Mouse (Mus musculus) G1E (cell line): ENCODE results near the gene Dhx57. TPM values are rescaled to one million over a fixed set of nuclear protein-coding genes. Genes with fewer than 3 reads are reported as not detected.
"Not testable (repeated sequence)": the region's sequence is repeated elsewhere in the genome, so short reads cannot be mapped to it uniquely, and the experiment has no call there.

Experiments
- ATAC-seq: 2 replicates; pipeline ENCODE4 v1.8.0; 2016; ENCODE audit warnings: mild to moderate bottlenecking; ENCODE audit not compliant: insufficient number of reproducible peaks, poor library complexity, low FRiP score, severe bottlenecking; ENCODE audit errors: extremely low read depth
- DNase-seq: peaks from one replicate; pipeline ENCODE4 v3.0.0; 2012; ENCODE audit warnings: low spot score
- H3K27me3 ChIP-seq: 2 replicates; pipeline ENCODE4 v1.6.1; 2012; ENCODE audit warnings: mild to moderate bottlenecking, low read length, inconsistent platforms; ENCODE audit not compliant: insufficient read depth
- H3K36me3 ChIP-seq: replicated peaks from 2 replicates; pipeline ENCODE3; 2012; ENCODE audit warnings: mild to moderate bottlenecking, inconsistent platforms
- H3K4me1 ChIP-seq: 2 replicates; pipeline ENCODE4 v1.6.1; 2012; ENCODE audit warnings: low read depth, low read length, inconsistent platforms, mixed read lengths; ENCODE audit not compliant: insufficient read depth
- H3K4me3 ChIP-seq: 2 replicates; pipeline ENCODE4 v1.5.1; 2012; ENCODE audit warnings: low read depth, mild to moderate bottlenecking, inconsistent platforms, low read length, moderate library complexity, mixed read lengths
- H3K9me3 ChIP-seq: replicated peaks from 2 replicates; pipeline ENCODE4 v1.6.1; 2012; ENCODE audit warnings: inconsistent platforms
- CTCF ChIP-seq: IDR thresholded peaks from 2 replicates; pipeline ENCODE4 v1.5.1; 2012; ENCODE audit warnings: low read depth, low read length, inconsistent platforms, mixed read lengths
- GATA1 ChIP-seq: IDR thresholded peaks from 2 replicates; pipeline ENCODE4 v1.6.1; 2012; ENCODE audit warnings: borderline replicate concordance, low read length, inconsistent platforms, mixed read lengths
- GATA2 ChIP-seq: IDR thresholded peaks from 2 replicates; pipeline ENCODE4 v1.6.1; 2012; ENCODE audit warnings: low read depth, low read length, inconsistent platforms, borderline replicate concordance
- POLR2AphosphoS5 ChIP-seq: IDR thresholded peaks from 2 replicates; pipeline ENCODE4 v1.6.1; 2012; ENCODE audit warnings: low read depth, low read length, inconsistent platforms; ENCODE audit not compliant: insufficient replicate concordance
- TAL1 ChIP-seq: conservative IDR thresholded peaks from 2 replicates; pipeline ENCODE4 v1.6.1; 2012; ENCODE audit warnings: low read depth, low read length, inconsistent platforms, mixed read lengths
- polyA plus RNA-seq: library from polyadenylated mRNA; stranded (reverse); fragments of >175 nt; gene quantifications from 2 replicates; pipeline ENCODE4 v1.2.3, GENCODE M21; 2012
- total RNA-seq, 2 experiments: library from RNA; stranded (forward) in 1 of 2; stranded (reverse) in 1 of 2; fragments of 200-1000 nt in 1 of 2; fragments of >200 nt in 1 of 2; fragmentation: Nextera tagmentation in 1 of 2; gene quantifications; 2 replicates each; pipeline ENCODE4 v1.2.3; 2014 to 2017

The Dhx57 gene
- total and polyA plus RNA-seq, 3 experiments, result 7.7 to 29.0 (median 15.7) TPM

DNA sequence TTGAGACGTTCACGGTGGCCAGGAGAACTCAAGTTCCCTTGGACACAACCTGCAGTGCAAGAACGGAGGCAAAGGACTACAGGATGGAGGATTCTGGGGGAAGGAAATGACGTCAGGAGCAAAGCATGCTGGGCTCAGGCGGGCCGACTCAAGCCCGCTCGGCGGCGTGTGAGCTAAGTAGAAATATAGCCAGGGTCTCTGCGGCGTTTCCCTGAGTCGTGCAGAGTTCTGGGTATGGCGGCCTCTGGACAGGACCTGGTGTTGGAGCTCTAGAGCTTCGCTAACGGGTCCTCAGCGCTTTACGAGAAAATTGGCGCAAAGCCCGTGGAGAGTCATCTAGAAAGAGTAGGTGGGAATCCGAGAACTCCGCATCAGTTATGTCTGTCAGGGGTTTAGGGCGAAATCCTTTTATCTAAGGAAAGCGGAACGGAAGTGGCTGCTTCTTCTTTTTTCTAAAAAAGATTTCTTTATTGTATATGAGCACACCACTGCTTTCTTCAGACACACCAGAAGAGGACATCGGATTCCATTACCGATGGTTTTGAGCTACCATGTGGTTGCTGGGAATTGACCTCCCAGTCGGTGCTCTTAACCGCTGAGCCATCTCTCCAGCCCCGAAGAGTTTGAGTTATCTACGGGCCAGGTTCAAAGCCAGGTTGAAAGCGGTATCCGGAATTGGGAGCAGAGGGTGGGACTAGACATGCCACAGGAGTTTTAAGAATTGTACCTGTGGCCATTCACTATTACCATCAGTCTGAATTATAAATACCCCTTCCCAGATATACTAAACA is 65.8 kb downstream of the Dhx57 start, which contains the start of gene Gemin6:
Gemin6 (plus strand) TSS at position 116 of the 791 bp plus-strand sequence.
- peaks cover 46% of the 10 kb centered on the region for H3K4me1 ChIP-seq
- H3K4me3 ChIP-seq, result peak within 1 kb of the TSS; percentile 71
- H3K27me3 ChIP-seq, result no peaks in the 10 kb centered on the region
- ATAC-seq (peak; percentile 86), DNase-seq (peak; percentile 76)
- H3K36me3 ChIP-seq, result peaks cover 23% of the 10 kb centered on the region
- no peak for TF ChIP-seq TAL1
- no peak for TF ChIP-seq CTCF
- no peak for TF ChIP-seq POLR2AphosphoS5
- TF ChIP-seq GATA2, result no peak
- TF ChIP-seq GATA1, result no peak
- no peaks in the 10 kb centered on the region for H3K9me3 ChIP-seq

DNA sequence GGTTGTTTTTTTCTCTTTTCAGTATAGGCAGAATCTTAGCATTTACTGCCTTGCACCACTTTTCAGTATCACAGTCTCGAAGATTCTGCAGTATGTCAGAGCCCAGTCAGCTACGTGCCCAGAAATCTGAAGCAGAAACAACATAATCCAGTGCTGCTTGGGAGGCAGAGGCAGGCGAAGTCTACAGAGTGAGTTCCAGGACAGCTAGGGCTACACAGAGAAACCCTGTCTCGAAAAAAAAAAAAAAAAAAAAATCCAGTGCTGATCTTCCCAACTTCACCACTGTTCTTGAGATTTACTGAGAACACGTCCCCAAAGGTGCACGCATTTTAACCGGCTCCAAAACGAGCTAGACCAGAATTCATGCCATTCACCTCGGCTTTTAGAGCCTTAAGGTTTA is 66.4 kb downstream of the Dhx57 start:
- H3K36me3 ChIP-seq, result peaks cover 16% of the 10 kb centered on the region
- no peak for TF ChIP-seq CTCF
- TF ChIP-seq POLR2AphosphoS5, result no peak
- no peak for TF ChIP-seq GATA1
- H3K27me3 ChIP-seq, result no peaks in the 10 kb centered on the region
- no peaks in the 10 kb centered on the region for H3K9me3 ChIP-seq
- no peak for DNase-seq
- peak overlapping the region; percentile 71 for H3K4me3 ChIP-seq
- H3K4me1 ChIP-seq, result peaks cover 46% of the 10 kb centered on the region
- no peak for ATAC-seq

DNA sequence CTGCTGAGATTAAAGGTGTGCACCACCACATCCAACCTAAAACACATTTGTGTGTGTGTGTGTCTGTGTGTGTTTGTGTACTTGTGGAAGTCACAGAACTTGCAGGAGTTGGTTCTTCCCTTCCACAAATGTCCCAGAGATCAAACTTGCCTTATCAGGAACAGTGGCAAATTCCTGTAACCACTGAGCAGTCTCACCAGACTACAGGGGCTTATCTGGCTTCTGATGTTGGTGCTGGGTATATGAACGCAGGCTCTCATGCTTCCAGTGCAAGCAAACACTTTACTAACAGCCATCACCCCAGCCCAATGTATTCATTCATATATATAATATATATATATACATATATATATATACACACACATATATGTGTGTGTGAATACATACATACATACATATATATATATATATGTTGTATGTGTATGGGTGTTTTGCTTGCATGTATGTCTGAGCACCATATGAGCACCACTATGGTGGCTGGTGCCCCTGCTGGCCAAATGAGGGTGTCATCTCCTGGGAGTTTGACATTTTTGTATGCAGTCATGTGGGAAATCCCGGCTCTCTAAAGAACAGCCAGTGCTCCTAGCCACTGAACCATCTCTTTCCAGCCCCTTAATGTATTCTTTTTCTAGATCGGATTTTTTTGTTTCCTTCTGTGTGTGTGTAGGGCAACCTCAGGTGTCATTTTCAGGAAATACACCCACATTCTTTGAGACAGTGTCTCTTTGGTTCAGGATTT is 68.2 kb downstream of the Dhx57 start:
- no peak for TF ChIP-seq GATA1
- TF ChIP-seq POLR2AphosphoS5, result no peak
- no peak for TF ChIP-seq GATA2
- TF ChIP-seq CTCF, result no peak
- no peak for DNase-seq
- ATAC-seq, result no peak

DNA sequence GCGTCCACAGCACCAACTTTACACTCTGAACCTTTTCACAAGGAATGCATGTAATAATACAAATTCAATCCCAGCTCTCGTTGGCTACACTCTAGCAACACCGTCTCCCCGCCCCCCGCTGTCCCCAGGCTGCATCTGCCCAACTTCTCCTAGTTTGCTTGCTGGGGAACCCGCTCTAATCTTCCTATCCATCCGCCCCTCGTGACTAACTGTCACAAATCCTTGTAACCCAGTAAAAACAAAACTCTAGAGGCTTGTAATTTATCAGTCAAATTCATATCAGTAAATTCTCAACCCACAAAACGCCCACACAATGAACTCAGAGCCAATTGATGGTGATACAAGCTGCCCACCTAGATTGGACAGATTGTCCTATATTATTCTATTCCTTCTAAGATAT is 69.1 kb downstream of the Dhx57 start:
- H3K4me3 ChIP-seq, result peak overlapping the region; percentile 31; the same call in 1 of the 2 replicates
- no peaks in the 10 kb centered on the region for H3K9me3 ChIP-seq
- no peaks in the 10 kb centered on the region; the same call in 1 of the 2 replicates for H3K27me3 ChIP-seq
- DNase-seq, result peak; percentile 66
- peak; percentile 76 for ATAC-seq
- TF ChIP-seq GATA2 (no peak), GATA1 (no peak), POLR2AphosphoS5 (no peak), CTCF (no peak), TAL1 (no peak)
- peaks cover 43% of the 10 kb centered on the region for H3K4me1 ChIP-seq
- H3K36me3 ChIP-seq, result no peaks in the 10 kb centered on the region

More for the DNA sequence above, 68.2 kb downstream of the Dhx57 start:
- H3K4me1 ChIP-seq, result peaks cover 43% of the 10 kb centered on the region
- H3K9me3 ChIP-seq, result no peaks in the 10 kb centered on the region
- peaks cover 4% of the 10 kb centered on the region for H3K36me3 ChIP-seq
- peak overlapping the region; percentile 13; the same call in 1 of the 2 replicates for H3K4me3 ChIP-seq
- no peaks in the 10 kb centered on the region; the same call in 1 of the 2 replicates for H3K27me3 ChIP-seq

DNA sequence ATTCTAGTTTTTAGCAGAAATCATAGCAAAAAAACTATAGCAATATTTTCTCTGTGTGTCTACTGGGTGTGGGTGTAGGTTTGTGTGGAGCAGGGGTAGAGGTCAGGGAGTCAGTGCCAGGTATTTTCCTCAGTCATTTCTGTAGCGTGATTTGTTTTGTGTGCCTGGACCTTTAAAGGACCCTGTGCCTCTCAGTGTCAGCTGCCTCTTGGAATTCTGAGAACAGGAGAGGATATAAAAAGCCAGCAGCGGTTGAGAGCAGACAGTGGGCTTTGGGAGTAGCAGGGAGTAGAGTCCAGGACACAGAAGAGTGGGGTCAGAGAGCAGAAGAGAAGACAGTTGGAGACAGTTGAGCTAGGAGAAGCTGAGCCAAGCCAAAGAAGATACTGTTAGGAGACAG is 70.1 kb downstream of the Dhx57 start:
- no peaks in the 10 kb centered on the region for H3K9me3 ChIP-seq
- H3K4me1 ChIP-seq, result peaks cover 39% of the 10 kb centered on the region
- H3K4me3 ChIP-seq, result no peak overlapping the region
- no peaks in the 10 kb centered on the region for H3K36me3 ChIP-seq
- ATAC-seq (no peak), DNase-seq (no peak)
- no peak for TF ChIP-seq POLR2AphosphoS5
- TF ChIP-seq GATA2, result no peak
- no peak for TF ChIP-seq GATA1
- no peak for TF ChIP-seq TAL1
- no peak for TF ChIP-seq CTCF
- H3K27me3 ChIP-seq, result no peaks in the 10 kb centered on the region; the same call in 1 of the 2 replicates

DNA sequence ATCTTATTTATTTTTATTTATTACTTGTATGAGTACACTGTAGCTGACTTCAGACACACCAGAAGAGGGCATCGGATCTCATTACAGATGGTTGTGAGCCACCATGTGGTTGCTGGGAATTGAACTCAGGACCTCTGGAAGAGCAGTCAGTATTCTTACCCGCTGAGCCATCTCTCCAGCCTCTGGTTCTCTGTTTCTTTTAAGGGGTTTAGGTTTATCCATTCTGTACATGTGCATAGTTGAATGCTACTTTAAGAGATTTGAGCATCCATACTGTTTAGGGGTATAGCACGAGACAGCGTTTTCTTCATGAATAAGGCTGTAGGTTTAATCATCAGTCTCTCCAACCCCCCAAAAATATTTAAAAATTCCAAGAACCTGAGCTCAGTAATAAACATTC is 76.3 kb downstream of the Dhx57 start:
- not testable (repeated sequence) for DNase-seq, H3K9me3 ChIP-seq, ATAC-seq, H3K4me3 ChIP-seq, H3K27me3 ChIP-seq, H3K36me3 ChIP-seq, H3K4me1 ChIP-seq
